Mouse (Mus musculus) myocyte (in vitro differentiated cells): Measurements from ENCODE around the gene Ankrd2.

ENCODE experiments used
- MYOD1 ChIP-seq, 3 experiments: IDR thresholded peaks; one replicate each; pipeline ENCODE4 v1.6.1; 2011; ENCODE audit warnings: control low read depth in 2 of 3, low read depth in 2 of 3, mild to moderate bottlenecking in 2 of 3, moderate library complexity in 1 of 3; ENCODE audit not compliant: insufficient read length in 2 of 3, control insufficient read depth in 1 of 3
- POLR2A ChIP-seq: IDR thresholded peaks from one replicate; pipeline ENCODE4 v1.6.1; 2011; ENCODE audit warnings: low read depth, mild to moderate bottlenecking, control low read depth, moderate library complexity; ENCODE audit not compliant: insufficient read length
- SRF ChIP-seq: IDR thresholded peaks from one replicate; pipeline ENCODE4 v1.6.1; 2011; ENCODE audit warnings: low read depth; ENCODE audit not compliant: control insufficient read depth, insufficient read length

DNA sequence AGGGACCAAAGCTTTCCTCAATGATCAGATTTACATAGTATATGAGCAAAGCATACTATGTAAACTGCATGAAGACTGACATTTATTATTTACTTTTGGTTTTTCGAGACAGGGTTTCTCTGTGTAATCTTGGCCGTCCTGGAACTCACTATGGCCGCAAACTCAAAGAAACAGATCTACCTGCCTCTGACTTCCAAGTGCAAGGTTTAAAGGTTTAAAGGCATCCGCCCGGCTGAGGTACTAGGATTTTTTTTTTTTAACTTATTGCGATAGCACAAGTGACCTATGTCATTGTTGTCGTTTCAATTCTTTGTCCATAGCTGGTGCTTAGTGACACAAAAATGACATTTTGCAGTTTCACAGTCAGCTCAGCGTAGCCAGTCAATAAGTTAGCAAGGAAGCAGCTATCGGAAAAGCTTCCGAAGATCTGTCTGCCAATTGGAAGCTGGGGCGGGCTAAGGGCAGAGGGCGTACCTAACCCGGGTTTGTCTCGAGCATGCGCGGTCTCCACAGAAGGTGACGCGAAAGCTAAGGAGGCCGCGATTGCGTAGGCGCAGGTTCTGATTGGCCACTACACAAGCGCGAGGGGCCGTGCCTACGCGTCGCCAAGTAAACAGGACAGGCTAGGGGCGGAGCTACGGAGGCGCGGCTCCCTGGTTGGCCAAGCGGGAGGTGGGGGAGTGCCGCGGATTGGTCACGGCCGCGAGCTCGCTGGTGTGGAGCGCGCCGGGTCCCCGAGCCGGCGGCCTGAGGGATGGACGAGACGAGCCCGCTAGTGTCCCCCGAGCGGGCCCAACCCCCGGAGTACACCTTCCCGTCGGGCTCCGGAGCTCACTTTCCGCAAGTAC, 54.2 kb downstream of the Ankrd2 start, which contains the start of gene Pi4k2a:
- TF ChIP-seq MYOD1 (IDR thresholded peaks at IDR 0.05; ENCODE audit: control insufficient read depth in 1 of 3, insufficient read length in 2 of 3, low read depth in 2 of 3) (no peak), SRF (peak; percentile 34), POLR2A (peak; percentile 68)
